Mouse (Mus musculus): Measurements from ENCODE around the gene Ppp1r18.

Ppp1r18 gene

DNA sequence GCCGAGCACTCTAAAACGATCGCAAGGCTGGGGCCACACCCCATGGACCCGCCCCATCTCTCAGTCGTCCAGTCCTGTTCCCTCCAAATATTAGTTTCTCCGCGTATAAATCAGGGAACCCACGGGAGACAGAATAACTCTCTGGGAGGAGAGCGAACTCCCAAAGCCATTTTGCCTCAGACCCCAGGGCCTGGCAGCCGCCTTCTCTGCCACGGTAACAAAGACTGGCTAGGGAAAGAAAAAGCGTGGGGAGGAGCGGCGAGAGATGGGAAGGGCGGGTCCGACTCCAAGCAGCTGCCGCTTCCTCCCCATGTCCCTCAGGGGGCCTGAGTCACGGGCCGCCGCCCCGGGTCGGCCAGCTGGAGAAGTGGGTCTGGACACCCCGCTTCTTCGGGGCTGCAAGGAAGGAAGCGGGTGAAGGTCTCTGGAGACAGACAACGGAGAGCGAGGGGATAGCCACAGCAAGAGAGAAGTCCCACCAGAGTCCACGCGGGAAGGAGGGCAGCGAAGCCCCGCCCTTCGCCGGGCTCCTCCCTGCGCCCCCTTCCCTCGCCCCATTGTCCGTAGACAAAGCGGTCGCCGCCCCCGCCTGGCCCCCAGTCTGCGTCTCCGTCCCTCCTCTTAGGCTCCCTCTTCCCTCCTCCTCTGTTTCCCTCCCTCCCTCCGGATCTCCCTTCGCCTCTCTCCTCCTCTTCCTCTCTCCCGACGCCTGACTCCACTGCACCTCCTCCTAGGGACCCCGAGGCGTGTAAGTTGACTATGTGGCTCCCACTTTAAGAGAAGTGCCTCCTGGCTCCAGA, at the start of gene Ppp1r18:
Gene Ppp1r18 (plus strand): TSS at position 113 of the 800 bp plus-strand sequence.
- DNase-seq (ENCODE audit: low read depth), result peak; percentile 88

GRCm38 (mm10) chr17:35815836-35816235, 49.6 kb upstream of the Ppp1r18 start:
- DNase-seq (ENCODE audit: low read depth), result no peak

DNA sequence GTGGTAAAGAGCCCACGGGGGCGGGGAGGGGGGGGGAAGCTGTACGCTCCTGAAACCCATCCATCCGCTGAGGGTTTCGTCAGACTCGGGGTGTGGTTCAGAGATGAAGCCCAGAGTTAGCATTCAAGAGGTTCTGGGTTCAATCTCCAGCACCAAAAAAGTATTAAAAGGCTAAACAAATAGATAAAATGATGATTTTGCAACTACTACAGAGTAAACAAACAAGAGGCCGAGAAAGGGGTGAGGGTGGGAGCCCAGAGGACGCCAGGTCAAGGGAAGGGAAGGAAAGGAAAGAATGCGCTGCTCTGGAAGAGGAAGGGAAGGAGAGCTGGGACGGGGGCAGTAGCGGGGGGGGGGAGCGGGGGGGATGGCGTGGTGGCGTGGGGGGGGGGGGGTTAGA, 48.7 kb upstream of the Ppp1r18 start:
- peak; percentile 22 for DNase-seq (ENCODE audit: low read depth)

DNA sequence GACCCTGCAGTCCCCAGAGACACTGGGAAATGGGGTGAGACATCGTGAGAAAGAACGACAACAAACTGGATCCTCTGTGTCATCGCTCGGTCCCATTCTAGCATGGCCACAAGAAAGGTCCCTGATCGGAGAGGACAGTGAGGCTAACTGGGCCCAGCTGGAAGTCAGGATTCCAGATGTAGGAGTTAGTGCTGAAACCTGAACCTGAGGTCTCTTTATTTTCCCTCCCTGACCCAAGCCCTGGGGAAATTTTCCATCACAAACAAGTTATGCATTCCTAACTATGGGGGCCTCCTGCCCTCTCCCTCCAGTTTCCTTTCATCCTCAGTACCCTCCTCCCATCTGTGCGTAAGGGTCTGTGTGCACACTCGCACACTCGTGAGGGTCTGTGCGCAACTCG, 48.2 kb upstream of the Ppp1r18 start:
- peak; percentile 27 for DNase-seq (ENCODE audit: low read depth)

- no peak for DNase-seq (ENCODE audit: low read depth)
These were observed 45.3 kb upstream of the Ppp1r18 start for GRCm38 (mm10) chr17:35820111-35820510.

GRCm38 (mm10) chr17:35821439-35822430, 43.7 kb upstream of the Ppp1r18 start, which contains the start of gene Ier3:
Gene Ier3 (plus strand): TSS chr17:35821684.
- peak; percentile 96 for DNase-seq (ENCODE audit: low read depth)

DNA sequence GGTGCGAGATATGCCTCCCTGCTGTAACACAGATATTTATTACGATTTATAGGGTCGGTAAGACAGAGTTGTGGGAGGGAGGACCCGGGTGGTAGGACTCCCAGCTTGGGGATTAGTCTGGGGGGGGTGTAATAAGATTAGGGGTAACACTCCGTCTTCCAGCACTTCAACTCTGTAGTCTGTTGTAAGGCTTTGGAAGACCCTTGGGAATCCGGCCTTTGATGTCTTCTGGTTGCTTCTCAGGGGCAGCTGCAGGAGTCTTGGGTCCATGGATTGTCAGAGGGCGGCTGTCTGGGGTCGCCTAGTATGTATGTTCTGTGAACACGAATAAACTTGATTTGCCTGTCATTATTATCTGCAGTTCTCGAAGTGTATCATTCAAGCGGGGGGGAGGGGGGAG, 42.8 kb upstream of the Ppp1r18 start:
- no peak for DNase-seq (ENCODE audit: low read depth)

- DNase-seq (ENCODE audit: low read depth), result peak; percentile 98
These were observed 42.1 kb upstream of the Ppp1r18 start, which contains the start of gene Flot1 for GRCm38 (mm10) chr17:35822964-35823937. Gene Flot1 (plus strand): TSS chr17:35823230.

- peak; percentile 39 for DNase-seq (ENCODE audit: low read depth)
These were observed 41.0 kb upstream of the Ppp1r18 start for GRCm38 (mm10) chr17:35824402-35824801.

DNA sequence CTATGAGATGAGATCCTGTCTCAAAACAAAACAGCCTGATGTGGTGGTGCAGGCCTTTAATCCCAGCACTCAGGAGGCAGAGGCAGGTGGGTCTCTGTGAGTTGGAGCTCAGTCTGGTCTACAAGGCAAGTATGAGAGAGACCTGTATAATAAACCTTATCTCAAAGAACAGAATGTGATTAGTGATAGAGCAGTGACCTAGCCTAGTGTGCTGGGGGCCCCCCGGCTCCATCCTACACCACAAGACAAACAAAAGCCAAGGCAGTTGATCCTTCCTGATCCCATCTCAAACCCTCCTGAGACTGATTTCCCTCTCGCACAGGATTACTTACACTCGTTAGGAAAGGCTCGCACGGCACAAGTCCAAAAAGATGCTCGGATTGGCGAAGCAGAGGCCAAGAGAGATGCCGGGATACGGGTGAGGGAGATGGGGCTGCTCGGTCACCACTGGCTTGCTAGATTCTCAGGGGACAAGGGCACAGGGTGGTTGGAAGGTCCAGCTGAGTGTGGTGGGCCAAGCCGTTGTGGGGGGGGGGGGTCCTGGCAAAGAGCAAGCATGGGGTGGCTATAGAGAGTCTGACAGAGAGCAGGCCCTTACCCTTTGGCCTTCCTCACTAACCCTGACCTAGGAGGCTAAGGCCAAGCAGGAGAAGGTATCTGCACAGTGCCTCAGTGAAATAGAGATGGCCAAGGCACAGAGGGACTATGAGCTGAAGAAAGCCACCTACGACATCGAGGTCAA, 40.1 kb upstream of the Ppp1r18 start:
- DNase-seq (ENCODE audit: low read depth), result no peak

DNA sequence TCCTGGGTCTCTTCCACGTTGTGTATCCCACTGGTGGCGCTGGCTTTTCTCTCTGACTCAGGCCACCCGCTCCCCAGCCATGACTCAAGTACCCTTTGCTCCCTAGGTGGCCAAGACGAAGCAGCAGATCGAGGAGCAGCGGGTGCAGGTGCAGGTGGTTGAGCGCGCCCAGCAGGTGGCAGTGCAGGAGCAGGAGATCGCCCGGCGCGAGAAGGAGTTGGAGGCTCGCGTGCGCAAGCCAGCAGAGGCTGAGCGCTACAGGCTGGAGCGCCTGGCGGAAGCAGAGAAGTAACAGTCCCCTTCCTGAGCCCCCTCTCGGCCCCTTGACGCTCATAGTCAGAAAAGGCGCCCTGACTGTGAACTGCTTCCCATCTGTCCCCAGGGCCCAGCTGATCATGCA, 35.7 kb upstream of the Ppp1r18 start:
- DNase-seq (ENCODE audit: low read depth), result peak; percentile 83

DNA sequence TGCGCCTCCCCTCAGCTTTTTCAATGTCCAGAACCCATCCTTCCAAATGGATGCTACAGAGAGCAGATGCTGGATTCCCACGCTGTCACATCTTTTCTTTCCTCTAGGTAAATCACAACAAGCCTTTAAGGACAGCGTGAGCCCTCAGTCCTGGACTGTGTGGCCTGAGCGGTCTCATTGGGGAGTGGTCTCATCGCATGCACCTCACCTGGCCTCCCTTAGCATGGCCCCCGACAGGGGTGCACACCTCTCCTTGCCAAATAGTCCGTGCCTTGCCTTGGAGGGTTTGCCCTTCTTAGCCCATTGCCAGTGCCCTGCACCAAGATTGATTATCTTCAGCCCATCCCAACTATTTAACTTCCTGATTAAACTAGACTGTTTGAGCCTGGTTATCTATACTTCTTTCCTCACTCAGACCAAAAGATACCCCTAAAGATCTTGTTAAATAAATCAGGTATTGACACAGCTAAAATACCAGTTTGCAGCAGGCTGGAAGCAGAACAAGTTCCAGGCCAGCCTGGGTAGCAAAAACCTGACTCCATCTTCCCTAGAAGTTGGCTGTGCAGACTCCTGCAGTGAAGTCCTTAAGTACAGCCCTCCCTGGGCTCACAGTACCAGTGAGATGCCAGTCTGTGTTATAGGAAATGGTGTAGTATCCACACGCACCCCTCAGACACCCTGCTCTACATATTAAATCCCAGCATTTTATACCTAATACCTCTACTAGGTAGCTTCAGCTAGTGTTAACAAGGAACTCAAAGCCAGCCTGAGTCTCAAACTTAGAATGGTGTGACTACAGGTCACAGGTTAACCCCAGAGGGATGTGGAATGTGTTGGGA, 32.8 kb upstream of the Ppp1r18 start:
- DNase-seq (ENCODE audit: low read depth), result peak; percentile 37

DNA sequence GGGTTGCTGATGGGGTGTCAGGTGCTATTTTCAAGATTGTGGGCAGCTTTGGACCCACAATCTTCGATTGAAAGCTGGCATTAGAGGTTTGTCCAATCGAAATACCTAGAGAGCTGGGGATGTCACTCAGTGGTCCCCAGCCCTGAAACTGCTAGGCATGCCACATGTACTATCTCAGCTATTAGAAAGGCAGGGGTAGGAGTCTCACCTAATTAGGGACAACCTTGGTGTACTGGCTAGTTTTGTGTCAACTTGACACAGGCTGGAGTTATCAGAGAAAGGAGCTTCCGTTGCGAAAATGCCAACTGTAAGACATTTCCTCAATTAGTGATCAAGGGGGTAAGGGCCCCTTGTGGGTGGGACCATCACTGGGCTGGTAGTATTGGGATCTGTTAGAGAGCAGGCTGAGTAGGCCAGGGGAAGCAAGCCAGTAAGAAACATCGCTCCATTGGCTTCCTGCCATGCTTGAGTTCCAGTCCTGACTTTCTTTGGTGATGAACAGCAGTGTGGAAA, 32.1 kb upstream of the Ppp1r18 start:
- peak; percentile 80 for DNase-seq (ENCODE audit: low read depth)

- peak; percentile 26 for DNase-seq (ENCODE audit: low read depth)
These were observed 31.5 kb upstream of the Ppp1r18 start for GRCm38 (mm10) chr17:35833894-35834293.

GRCm38 (mm10) chr17:35834696-35835422, 30.5 kb upstream of the Ppp1r18 start:
- DNase-seq (ENCODE audit: low read depth), result peak; percentile 34

- peak; percentile 50 for DNase-seq (ENCODE audit: low read depth)
These were observed 29.8 kb upstream of the Ppp1r18 start for GRCm38 (mm10) chr17:35835424-35836140.

DNA sequence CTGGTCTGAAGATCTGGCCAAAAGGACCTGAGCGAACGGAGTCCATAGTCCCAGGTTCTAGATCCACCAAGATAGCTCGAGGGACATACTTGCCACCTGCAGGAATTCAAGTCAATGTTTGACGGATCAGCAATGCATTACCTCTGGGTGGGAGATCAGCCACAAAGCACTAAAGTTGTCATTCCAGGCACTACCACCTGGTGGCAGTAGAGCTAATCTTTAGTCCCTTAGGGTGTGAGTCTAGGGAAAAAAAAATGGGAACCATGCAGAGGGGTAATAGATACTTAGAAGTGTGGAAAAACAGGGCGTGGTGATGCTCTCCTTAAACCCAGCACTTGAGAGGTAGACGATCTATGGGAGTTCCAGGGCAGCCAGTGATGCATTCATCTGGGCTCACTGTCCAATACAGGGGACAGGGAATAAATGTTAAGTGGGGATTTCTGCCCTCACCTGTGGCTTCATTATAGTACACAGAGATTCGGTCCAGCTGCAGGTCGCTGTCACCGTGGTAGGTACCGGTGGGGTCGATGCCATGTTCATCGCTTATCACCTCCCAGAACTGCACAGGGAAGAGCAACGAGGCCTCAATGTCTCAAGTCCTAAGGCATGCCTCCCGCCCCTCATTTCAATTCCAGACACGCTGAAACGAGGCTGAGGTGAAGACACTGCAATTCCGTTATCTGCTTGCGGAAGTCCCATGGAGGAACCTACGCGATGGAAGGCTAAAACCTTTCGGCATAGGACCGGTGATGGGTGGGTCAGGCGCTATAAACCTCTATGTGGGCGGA, 29.0 kb upstream of the Ppp1r18 start:
- peak; percentile 96 for DNase-seq (ENCODE audit: low read depth)

All from NIH3T3 (cell line).